Mouse (Mus musculus): Measurements from ENCODE around the gene Tnik.

DNA sequence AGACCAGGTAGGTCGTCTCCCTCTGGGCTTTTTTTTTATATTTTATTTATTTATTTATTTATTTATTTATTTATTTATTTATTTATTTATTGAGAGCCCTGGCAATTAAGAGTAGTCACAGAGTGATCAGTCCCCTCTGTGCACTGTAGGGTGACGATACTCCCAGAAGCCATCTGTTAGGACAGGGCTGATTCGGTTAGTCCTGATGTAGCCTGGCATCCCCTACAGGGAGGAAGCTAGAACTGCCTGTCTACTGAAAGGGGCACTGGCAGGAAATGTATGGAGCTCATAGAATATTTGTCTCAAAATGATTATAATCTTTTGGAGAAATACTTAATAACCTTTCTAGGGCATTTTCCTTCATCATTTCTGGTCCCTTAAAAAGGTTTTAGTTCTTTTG, 147.3 kb downstream of the Tnik start:
- TF ChIP-seq GATA1 (IDR thresholded peaks at IDR 0.05; ENCODE audit: low read length) (no peak), TAL1 (IDR thresholded peaks at IDR 0.05; ENCODE audit: low read length) (no peak)

Data from erythroblast, embryonic 14.5 days (primary cell).